Mouse (Mus musculus) CD4-positive, CD25-positive, alpha-beta regulatory T cell, adult 4 months (primary cell): ENCODE measurements around the gene Ascl2. TPM values are rescaled to one million over a fixed set of nuclear protein-coding genes. Genes with fewer than 3 reads are reported as not detected.

Experiments used
- polyA plus RNA-seq, 2 experiments: library from polyadenylated mRNA; unstranded; fragments of 100-300 nt; shearing (Covaris generic); gene quantifications; one replicate each; pipeline ENCODE4 v1.2.1; 2017

Ascl2 gene
- polyA plus RNA-seq, 2 experiments from 2014 or later, result 0.66 to 1.7 TPM

Other genes starting within 250 kb of the Ascl2 start
- not detected for gene Ins2, start 225.9 kb downstream of the Ascl2 start, polyA plus RNA-seq
- gene Th, start 38.1 kb downstream of the Ascl2 start, polyA plus RNA-seq, result not detected
- gene Tspan32, start 35.8 kb upstream of the Ascl2 start, polyA plus RNA-seq, result 100 to 1,000 TPM; 672 to 754 TPM
- 100 to 1,000 TPM; 290 to 354 TPM for gene Cd81, start 83.5 kb upstream of the Ascl2 start, polyA plus RNA-seq
- 10 to 100 TPM; 34.8 to 52.8 TPM for gene Tssc4, start 100.0 kb upstream of the Ascl2 start, polyA plus RNA-seq
- not detected for gene Trpm5, start 125.4 kb upstream of the Ascl2 start, polyA plus RNA-seq
- not detected for gene Kcnq1, start 137.1 kb upstream of the Ascl2 start, polyA plus RNA-seq